Mouse (Mus musculus) liver, adult 2 months (tissue): Measurements from ENCODE around the gene Gm9573.

Experiments
- CTCF ChIP-seq: fragments of 200-500 bp; IDR thresholded peaks from 2 replicates; pipeline ENCODE4 v1.5.1; 2011; ENCODE audit warnings: low read depth, low read length, control low read depth
- POLR2A ChIP-seq: fragments of 200-500 bp; IDR thresholded peaks from 2 replicates; pipeline ENCODE4 v1.6.1; 2011; ENCODE audit warnings: low read length, control low read depth; ENCODE audit not compliant: insufficient read depth; ENCODE audit errors: extremely low read depth

GRCm38 (mm10) chr17:35601736-35602354, 24.6 kb downstream of the Gm9573 start:
- TF ChIP-seq POLR2A = no peak
- no peak for TF ChIP-seq CTCF
